Mouse (Mus musculus): ENCODE data around the gene Gcc1. TPM values are rescaled to one million over a fixed set of nuclear protein-coding genes. Genes with fewer than 3 reads are reported as not detected.

Gcc1 gene
- total RNA-seq, 2 experiments from 2014 or later: 9.4 to 9.5 TPM

DNA sequence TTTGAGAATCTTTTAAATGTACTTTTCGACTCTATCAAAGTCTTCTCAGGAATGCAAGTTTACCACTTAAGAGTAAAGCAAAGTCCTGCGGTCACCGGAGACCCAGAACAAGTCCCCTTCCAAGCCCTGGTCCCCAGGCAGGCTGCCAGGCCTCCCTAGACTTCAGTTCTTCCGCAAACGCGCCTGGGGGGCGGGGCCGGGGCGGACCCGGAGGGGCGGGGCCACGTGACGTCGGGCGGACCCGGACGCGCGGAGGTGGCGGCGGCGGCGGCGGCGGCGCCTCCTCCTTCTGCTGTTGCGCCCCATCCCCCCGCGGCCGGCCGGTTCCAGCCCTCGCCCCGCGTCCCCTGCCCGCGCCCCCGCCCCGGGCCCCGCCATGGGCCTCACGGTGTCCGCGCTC is 4.9 kb downstream of the Gcc1 start, which contains the start of gene Arf5:
TSS of gene Arf5 (plus strand) at position 248 of the 400 bp plus-strand sequence.
- intact Hi-C loops (cut with DNase I): loop anchor here (5.0 to 10.0 kb wide), 3 partner anchors 54 to 201 kb away; partner anchors contain the start of gene Snd1
- DNase-seq: peak; percentile 95 to 98

DNA sequence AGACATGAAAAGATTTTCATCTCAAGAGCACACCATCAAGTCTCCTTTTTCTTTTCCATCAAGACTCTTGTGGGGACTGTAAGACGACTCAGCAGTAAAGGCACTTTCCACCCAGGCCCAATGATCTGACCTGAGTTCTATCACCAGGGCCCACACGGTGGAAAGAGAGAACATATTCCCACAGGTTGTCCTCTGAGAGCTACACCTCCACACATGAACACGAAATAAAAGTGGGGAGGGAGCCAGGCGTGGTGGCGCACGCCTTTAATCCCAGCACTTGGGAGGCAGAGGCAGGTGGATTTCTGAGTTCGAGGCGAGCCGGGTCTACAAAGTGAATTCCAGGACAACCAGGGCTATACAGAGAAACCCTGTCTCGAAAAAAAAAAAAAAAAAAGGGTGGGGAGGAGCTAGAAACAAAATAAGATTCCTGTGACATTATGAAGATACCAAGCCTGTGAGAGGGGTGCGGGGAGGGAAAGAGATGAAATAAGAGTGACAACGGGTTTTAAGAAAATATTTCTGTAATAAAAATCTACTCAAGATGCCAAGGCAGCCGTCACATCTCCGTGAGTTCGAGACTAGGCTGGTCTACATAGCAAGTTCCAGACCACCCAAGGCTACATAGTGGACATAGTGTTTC is 5.4 kb downstream of the Gcc1 start:
- intact Hi-C loops (cut with DNase I): loop anchor here (5.0 to 10.0 kb wide), 3 partner anchors 55 to 202 kb away; partner anchors contain the start of gene Snd1

DNA sequence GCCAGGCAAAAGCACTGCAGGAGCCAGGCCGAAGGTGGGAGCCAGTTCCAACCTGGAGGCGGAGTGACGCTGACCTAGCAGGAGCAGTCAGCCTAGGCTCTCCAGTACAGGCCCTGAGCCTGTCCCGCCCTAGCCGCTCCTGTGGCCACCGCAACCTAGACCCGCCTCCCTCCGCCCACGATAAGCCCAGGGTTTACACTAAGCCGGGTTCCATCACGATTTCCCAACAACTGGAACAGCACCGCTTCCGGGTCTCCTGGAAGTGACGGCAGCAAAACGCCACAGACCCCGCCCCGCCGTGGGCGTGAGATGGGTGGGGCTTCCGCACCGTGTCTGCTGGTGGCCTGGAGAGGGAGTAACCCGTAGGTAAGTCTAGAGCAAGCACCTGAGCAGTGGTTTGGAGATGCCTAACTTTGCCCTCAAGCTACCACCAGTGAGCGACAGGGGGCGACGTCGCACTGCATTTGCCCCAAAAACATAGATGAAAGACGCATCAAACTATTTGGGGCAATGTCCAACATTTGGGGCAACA is 6.7 kb downstream of the Gcc1 start:
- DNase-seq: peak; percentile 96
- intact Hi-C loops (cut with DNase I): loop anchor here (5.0 to 10.0 kb wide), 3 partner anchors 56 to 203 kb away; partner anchors contain the start of gene Snd1

More for the DNA sequence above, 5.4 kb downstream of the Gcc1 start:
- DNase-seq: no peak

DNA sequence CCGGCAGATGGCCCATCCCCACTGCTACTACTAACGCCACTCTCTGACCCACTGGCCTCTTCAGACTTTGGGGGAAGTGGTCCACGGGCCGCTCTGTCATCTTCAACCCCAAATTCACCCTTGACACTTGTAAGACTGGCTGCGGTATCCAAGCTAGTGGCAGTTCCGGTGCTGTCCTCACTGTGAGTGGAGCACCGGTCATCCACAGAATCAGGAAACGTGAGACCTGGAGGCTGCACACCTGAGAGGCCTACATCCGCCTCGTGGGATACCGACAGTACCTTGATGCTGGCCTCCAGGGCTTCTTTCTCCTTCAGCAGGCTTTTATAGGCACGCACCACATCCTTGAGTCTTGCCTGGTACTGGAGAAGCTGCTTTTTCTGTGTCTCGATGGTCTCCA is 7.3 kb downstream of the Gcc1 start:
- no peak for DNase-seq
- intact Hi-C loops (cut with DNase I): loop anchor here (5.0 to 10.0 kb wide), 3 partner anchors 56 to 204 kb away; partner anchors contain the start of gene Snd1

DNA sequence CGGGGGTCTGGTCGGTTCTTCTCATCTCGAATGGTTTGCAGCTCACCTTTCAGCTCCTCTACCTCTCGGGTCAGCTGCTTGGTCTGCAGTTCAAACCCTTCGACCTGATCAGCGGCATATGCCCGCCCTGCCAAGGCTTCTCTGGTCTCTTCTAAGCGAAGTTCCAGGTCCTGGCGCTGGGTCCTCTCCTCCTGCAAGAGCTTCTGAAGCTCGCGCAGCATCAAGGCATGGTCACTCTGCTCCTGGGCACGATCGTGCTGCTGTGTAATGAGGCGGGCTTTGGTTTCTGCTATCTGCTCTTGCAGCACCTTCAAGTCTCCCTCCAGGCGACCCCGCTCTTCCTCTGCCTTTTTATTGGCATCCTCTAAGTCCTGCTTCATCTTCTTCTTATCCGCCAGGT is 7.8 kb downstream of the Gcc1 start:
- DNase-seq: no peak
- intact Hi-C loops (cut with DNase I): loop anchor here (5.0 to 10.0 kb wide), 3 partner anchors 57 to 204 kb away; partner anchors contain the start of gene Snd1

DNA sequence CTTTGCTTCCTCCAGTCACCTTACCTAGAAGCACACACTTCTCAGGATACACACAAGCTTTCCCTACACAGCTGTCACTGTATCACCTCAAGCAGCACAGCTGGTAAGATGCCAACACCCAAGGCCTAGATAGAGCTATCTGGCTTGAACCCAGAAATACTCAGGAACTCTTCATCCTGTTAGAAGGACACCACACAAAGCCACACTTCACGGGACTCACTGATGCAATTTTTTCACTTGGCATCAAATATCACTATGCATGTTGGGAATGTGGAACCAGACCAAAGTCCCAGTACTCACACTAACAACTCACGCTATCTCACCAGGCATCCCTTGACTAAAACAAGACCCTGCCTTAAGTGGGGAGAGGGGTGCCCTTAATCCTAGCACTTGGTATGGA is 8.5 kb downstream of the Gcc1 start:
- no peak for DNase-seq
- intact Hi-C loops (cut with DNase I): loop anchor here (5.0 to 10.0 kb wide), 3 partner anchors 58 to 205 kb away; partner anchors contain the start of gene Snd1

DNA sequence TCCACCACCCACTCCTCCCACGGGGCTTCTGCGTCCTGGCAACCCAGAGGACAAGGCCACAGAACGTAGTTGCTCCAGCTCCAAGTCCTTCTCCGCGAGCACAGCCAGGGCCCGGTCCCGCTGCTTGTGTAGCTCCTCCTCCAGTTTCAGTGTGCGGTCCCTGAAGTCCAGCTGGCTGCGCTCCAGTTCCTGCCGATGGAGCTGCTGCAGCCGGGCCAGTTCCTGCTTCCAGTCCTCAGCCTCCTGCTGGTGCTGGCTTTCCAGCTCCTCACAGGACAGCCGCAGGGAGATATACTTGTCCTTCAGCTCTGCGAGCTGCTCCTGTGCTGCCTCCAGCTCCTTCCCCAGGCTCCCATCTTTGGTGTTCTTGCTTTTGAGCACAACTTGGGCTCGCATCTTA is 9.7 kb downstream of the Gcc1 start:
- DNase-seq: peak; percentile 89
- intact Hi-C loops (cut with DNase I): no loop called here

DNA sequence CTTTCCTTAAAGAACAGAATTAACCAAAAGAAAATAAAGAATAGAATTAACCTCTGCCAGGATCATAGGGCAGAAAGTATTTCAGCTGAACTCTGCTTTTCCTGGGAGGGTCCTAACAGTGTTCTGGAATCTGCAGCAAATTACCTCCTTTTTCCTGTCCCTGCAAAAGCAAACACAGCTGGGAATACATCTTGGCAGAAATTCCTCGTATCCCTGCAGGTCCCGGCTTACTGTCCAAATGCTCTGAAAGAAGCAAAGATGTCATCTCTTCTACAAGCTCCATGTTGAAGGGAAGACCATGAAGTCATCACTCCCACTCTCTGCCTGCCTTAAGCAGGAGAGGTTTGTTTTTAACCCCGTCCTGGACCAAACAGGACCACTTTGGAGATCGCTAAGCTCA is 11.2 kb downstream of the Gcc1 start:
- peak; percentile 20 to 41 for DNase-seq
- intact Hi-C loops (cut with DNase I): no loop called here

DNA sequence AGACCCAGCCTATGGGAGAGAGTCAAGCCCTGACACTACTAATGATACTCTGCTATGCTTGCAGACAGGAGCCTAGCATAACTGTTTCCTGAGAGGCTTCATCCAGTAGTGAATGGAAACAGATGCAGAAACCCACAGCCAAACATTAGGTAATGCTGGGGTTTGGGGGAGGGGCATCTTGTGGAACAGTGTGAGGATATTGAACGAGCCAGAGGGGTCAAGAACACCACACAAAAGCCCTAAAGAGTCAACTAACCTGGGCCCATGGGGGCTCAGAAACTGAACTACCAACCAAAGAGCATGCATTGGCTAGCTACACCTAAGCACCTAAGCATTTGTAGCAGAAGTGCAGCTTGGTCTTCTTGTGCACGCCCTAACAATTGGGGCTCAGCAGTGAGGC is 17.0 kb downstream of the Gcc1 start:
- DNase-seq: no peak
- intact Hi-C loops (cut with DNase I): no loop called here

DNA sequence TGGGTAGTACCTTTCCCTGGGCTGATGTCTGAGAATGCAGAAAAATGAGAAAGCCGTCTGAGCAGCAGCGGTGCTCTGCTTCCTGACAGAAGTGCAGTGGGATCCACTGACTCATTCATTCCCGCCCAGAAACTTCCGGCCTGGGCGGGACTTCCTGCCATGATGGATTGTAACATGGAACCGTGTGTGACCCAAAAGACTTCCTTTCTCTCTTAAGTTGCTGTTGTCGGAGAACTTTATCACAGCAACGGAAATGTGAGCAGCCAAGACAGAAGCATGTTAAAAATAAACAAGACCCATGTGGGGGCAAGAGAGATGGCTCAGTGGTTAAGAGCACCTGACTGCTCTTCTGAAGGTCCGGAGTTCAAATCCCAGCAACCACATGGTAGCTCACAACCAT is 18.1 kb downstream of the Gcc1 start:
- DNase-seq: peak; percentile 37 to 58
- intact Hi-C loops (cut with DNase I): no loop called here

DNA sequence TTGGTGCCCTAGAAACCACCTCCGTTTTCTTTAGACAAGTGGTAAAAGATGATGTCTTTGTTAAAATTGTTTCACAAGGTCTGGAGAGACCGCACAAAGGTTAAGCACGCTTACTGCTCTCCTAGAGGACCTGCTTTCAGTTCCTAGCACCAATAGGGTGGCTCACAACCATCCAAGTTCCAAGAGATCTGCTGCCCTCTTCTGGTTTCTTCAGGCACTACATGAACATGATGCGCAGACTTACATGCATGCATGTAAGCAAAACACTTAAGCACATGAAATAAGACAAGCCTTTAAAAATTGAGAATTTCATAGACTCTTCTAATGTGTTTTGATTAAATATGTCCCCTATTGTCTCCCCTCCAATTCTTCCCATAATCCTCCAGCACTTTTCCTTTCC is 28.4 kb downstream of the Gcc1 start:
- DNase-seq: no peak
- intact Hi-C loops (cut with DNase I): no loop called here

DNA sequence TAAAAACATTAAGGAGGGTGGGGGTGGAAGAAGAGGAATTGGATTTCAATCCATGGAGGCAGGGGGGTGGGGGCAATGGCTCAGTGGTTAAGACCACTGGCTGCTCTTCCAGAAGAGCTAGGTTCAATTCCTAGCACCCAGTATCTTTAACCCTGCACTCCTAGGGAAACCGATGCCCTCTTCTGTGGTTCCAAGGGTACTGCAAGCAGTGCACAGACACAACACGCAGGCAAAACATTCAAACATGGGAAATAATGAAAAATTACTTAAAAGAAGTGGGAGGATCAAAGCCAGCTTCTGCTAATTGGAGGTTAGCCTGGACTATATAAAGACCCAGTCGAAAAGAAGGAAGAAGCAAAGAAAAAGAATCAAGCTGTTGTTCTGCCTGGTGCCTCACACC is 29.5 kb downstream of the Gcc1 start:
- no peak for DNase-seq
- intact Hi-C loops (cut with DNase I): no loop called here

DNA sequence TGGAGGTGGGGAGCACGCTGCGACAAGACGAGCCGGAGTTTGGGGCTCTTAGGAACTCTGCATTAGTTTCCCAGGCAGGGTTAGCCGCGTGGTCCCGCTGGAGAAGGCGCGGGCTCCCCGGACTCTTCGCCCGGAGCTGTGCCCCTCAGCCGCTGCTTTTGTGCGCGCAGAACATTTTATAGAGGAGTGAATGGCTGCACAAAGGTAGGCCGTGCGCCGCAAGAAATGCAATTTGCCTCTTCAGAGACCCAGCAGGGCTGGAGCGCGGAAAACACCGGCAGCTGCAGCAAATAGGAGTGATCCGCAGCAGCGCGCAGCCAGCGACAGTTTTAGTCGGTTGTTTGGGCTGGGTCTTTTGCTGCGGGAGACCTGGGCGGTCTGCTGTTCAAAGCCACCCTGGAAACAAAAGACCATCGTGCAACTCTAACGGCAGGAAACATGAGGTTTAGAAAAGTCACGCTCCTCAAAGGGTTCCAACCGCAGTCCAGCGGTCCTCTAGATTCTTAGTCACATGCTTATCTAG is 30.4 kb downstream of the Gcc1 start, which contains the start of gene Zfp800:
TSS of gene Zfp800 (minus strand) at position 325 of the 523 bp plus-strand sequence.
- intact Hi-C loops (cut with DNase I): no loop called here
- DNase-seq: peak in 1 of 2 experiments; percentile 6

DNA sequence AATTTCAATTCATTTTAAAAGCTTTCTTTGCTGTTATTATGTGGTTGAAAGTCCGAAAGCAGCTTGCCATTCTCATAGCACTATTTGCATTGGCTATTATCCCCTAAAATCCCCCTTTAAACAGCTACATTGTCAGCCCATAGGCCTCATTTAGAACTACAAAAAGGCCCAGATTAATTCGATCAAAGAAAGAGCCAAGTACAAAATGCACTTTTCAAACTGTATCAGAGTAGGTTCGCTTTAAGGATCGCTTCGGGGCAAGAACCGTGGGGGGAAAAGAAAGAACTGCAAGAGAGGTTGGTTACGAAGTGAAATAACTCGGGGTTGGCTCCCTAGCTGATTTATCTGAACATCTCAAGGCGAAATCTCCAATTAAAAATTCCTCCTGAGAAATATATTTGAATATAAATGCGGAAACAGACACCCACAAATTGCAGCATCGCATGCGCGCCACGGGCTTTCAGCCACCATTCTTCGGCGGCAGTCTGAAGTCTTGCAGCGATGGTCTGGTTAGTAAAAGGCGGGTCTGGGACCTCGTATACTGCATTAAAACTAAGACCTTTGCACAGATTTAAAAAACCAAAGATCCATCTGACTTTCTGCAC is 31.2 kb downstream of the Gcc1 start:
- DNase-seq: no peak
- intact Hi-C loops (cut with DNase I): no loop called here

DNA sequence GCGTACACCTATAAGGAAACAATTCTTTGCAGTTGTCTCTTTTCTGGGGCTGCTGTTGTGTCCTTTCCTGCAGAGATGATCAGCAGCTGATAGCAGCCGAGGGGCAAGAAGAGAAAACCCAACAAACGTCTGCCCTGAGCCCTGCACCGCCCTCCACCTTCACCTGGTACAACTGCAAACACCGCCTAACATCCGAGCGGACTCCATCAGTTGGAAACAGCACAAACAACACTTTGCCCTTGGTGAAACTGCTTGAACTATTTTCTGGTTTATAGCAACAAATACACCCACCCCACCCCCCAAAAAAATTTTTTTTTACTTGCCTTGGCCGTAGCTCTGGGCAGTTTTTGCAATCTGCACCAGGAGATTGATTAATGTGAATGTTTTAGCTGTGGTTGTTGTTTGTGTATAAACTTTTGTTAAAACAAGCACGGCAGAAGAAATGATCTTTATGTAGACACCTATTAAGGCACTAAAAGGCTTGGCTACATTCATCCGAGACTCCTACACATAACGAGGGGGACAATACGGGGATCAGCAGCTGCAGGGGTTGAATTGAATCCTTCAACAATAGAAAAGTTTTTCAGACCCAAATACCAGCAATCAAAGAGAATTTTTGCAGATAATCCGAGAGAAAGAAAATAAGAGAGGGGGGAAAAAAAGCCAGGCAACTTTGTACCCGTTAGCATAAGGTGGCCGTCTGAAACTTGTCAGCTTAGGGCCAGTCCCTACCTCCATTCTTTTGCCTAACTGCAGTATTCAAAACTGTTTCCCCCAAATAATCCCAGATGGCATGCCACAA is 31.9 kb downstream of the Gcc1 start:
- intact Hi-C loops (cut with DNase I): no loop called here
- no peak for DNase-seq

DNA sequence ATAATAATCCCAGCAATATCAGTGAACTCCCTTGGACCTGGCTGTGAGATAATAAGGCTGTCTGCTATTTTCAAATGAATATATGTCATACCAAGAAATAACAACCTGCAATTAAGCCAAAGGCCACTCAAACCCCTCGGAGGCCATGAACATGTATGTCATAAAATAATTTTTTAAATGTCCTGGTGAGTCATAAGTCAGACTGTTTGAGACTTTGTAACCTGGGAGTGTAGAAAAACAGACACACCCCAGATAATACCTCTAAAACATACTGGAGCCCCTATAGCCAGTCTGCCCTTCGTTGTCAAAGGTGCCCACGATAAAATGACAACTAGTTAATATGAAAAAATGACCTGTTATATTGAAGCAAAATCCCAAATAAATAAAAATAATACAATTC is 39.2 kb downstream of the Gcc1 start:
- no peak for DNase-seq
- intact Hi-C loops (cut with DNase I): no loop called here

DNA sequence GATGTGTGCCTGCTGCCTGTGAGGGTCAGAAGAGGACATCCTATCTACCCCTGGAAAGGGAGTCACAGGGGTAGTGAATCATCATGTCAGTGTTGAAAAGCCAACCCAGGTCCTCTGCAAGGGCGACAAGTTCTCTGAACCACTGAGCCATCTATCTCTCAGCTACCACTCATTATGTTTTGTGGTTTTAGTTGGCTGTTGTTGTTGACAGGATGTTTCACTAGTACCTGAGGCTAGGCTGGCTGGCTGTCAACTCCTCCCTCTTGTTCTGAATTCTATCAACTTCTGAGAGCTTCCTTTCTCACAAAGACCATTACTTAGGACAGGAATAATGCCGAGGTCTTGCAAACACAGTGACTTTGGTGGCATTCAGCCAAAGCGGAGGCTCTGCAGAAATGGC is 43.0 kb downstream of the Gcc1 start:
- DNase-seq: no peak
- intact Hi-C loops (cut with DNase I): no loop called here

DNA sequence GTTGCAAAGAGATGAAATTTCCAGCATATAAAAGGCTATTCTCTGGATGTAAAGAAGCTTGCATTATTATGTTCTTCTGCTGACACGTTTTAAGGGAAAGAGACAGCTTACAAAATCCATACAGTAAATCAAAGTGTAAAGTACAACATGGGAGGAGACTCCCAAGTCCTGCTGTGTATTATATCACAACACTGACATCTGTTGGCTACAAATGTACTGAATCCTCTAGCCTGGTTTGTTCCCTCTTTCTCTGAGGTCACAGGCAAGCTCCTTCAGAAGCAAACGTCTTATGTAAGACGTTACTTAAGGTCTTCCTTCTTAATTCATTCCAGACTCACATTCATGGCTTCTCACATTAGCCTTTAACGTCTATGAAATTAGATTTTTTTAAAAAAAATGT is 46.2 kb downstream of the Gcc1 start:
- intact Hi-C loops (cut with DNase I): no loop called here
- DNase-seq: no peak

DNA sequence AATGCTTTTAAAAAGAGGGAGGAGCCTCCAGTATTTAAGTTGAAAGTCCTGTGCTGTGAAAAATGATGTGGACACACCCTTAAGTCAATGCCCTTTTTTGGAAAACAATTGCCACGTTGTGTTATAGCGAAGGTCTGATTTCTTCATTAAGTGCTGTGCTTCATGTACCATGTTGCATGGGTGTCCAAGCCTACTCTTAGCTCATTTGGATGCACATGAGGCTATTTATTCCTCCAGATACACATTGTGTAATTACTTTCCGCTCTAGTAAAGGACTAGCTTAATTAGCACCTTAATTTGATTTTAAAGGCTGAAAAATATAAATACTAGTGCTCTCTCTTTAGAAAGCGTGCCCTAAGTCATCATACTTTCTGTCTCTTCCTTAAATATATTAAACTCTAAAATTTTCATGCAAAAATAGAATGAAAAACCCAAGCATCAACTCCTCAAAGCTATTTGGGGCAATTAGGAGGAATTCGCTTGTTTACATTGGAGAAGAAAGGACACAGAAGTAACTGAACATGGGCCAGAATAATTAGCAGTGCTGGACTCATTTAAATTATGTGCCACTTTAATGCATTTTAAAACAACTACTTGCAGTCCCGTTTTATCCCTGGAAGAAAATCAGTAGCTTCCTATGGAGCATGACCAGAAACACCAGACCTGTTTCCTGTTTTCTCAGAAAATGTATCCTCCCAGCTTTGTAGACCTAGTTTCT is 58.1 kb downstream of the Gcc1 start:
- intact Hi-C loops (cut with DNase I): no loop called here
- no peak for DNase-seq

DNA sequence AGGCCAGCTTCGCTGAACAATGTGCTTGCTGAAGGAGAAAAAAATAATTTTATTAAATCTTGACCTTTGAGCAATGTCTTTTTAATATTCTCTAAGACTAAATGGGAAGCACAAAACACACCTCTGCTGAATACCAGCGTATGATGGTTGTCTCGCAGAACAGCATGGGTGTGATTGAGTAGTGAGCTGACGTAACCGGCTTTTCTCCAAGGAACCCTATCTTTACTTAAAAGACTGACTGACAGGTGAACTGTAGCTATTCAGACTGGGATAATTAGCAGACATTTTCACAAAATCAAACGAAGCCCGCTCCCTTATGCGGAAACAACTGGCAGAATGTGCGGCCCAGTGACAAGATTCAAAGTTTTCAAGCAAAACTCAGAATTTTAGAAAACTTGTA is 60.6 kb downstream of the Gcc1 start:
- DNase-seq: no peak

More for the DNA sequence above, 60.6 kb downstream of the Gcc1 start:
- intact Hi-C loops (cut with DNase I): no loop called here
